Mouse (Mus musculus) layer of hippocampus, postnatal 25 days (tissue): ENCODE data around the gene Sgpl1. TPM values are rescaled to one million over a fixed set of nuclear protein-coding genes. Genes with fewer than 3 reads are reported as not detected.
"Not testable (repeated sequence)": the region's sequence is repeated elsewhere in the genome, so short reads cannot be mapped to it uniquely, and the experiment has no call there.

ENCODE experiments used
- DNase-seq, 2 experiments: peaks; one replicate each; pipeline ENCODE4 v3.0.0; 2022; ENCODE audit warnings: mixed read lengths in 2 of 2, low spot score in 1 of 2; ENCODE audit errors: extremely low spot score in 1 of 2
- total RNA-seq, 2 experiments: library from RNA; stranded (reverse); gene quantifications; 2 replicates each; pipeline ENCODE4 v1.2.3; 2021

The Sgpl1 gene
- total RNA-seq, 2 experiments from 2014 or later = 18.0 to 22.1 TPM

GRCm38 (mm10) chr10:61158594-61158993 lies 11.1 kb upstream of the Sgpl1 start:
- DNase-seq = no peak

DNA sequence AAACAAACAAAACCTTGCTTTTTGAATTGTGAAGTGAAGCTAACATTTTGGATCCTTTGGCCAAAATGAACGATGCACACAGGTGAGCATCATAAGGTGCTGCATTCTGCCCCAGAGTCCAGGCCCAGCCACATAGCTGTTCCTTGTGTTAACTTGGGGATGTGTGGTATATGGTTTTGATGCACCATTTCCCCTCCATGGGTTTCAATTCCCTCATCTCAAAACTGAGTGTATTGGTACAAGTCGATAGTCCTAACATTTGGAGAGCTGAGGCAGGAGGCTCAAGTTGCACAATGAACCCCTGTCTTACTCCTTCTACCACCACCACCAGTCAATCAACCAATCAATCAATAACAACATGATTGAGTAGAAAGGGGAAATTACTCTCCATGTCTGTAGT lies 8.9 kb upstream of the Sgpl1 start:
- no peak for DNase-seq

DNA sequence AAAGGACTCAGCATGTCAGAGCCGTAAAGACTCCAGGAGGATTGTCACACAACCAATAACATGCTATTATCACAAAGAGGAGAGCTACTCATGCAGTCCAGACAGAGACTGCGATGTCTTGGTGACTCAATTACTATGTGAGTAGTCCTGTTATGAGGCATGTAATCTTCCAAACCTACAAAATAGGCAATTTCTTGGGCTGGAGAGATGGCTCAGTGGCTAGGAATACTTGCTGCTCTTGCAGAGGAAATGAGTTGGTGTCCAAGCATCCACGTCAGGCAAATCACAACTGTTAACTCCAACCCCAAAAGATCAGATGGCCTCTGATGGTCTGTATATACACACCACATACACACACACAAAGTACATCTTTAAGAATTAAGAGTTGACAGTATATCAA lies 8.1 kb upstream of the Sgpl1 start:
- DNase-seq = no peak

GRCm38 (mm10) chr10:61152131-61152530 lies 4.6 kb upstream of the Sgpl1 start:
- DNase-seq = no peak

DNA sequence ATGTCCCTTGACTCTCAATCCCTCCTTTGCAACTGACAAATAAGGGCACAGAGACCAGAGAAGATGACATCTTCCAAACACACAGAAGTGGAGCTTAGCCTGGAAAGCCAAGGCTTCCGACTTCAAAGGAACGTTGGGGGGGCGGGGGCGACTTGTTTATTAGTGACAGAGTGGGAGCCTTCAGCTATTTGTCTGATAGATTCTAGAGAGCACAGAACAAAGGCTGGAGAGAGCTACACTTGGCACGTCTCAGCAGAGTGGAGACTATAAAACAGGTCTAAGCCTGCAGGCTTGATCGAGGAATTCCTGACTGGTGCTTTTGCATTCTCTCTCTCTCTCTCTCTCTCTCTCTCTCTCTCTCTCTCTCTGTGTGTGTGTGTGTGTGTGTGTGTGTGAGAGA lies 3.1 kb upstream of the Sgpl1 start:
- DNase-seq = no peak

DNA sequence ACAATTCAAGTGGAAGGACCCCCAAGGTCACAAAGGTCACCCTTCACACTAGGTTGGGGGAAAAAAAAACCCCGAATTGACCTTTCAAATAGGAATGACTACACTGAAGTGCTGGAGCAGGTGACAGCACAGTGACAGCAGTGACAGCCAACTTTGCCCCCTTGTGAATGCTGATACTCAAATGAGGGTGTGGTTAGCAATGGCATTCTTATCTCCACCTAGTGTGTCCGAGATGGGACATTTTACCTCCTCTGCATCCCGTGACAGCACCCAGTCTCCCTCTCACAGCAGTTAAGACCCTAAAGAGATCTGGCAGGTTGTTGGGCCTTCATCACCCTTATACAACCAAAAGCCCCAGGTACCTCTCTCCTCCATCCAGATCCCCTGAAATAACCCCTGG lies 2.0 kb upstream of the Sgpl1 start:
- DNase-seq = no peak

DNA sequence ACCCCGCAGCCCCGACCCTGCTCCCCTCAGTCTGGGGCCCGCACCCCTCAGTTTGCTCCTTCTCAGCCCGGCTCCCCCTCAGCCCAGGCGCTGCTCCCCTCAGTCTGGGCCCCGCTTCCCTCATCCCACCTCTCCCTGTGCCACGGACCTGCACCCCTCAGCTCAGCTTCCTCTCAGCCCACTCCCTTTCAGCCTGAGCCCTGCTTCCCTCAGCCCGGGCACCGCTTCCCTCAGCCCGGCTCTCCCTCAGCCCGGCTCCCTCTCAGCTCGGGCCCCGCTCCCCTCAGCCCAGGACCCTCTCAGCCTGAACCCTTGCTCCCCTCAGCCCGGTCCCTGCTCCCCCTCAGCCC lies 721 bp downstream of the Sgpl1 start:
- DNase-seq = peak; percentile 6 to 20

DNA sequence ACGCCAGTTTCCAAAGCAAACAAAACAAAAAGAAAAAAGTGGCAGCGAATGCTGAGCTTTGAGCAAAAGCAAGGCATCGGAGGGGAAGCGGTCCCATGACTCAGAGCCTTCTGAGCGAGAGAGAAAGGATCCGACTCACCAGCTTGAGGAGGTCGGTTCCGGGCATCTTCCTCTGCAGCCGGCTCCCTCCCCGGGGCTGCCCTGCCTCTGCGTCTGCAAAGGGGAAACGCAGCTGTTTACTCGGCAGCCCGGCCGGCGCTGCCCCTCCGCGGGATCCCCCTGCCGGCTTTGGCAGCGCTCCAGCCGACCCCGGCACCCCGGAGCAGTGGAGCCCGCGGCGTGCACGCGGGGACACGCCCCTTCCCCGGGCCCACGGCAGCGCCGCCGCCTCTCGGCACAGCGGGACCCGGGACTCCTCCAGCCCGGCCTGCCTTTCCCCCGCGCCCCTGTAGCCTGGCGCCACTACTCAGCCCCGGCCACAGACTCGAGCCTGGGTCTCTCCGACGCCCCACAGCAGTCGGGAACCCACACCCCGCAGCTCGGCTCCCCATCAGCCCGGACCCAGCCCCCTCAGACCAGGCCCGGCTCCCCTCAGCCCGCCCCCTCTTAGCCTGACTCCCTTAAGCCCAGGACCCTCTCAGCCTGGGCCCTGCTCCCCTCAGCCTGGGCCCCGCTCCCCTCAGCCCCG lies 1.2 kb downstream of the Sgpl1 start:
- DNase-seq = peak; percentile 30 to 34

GRCm38 (mm10) chr10:61145766-61146118 lies 1.8 kb downstream of the Sgpl1 start:
- DNase-seq = no peak

GRCm38 (mm10) chr10:61143343-61143742 lies 4.2 kb downstream of the Sgpl1 start:
- no peak for DNase-seq

DNA sequence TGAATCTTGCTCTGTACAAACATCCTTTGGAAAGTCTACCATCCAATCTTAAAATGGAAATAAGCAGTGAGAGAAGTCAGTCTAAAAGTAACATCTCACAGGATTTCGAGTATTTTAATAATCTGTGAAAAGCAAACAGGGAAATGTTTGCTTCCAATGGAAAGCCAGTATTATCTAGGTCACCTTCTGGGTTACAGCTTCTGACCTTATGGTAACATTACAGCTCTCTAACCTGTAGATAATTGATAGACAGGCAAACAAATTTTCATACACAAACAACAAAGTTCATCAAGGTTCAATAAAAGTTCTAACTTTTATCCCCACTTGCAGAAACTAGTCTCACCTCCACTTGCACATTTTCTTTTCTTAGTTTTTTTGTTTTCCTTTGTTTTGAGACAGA lies 9.9 kb downstream of the Sgpl1 start:
- DNase-seq = no peak

GRCm38 (mm10) chr10:61135226-61135839 lies 12.2 kb downstream of the Sgpl1 start:
- DNase-seq = no peak

DNA sequence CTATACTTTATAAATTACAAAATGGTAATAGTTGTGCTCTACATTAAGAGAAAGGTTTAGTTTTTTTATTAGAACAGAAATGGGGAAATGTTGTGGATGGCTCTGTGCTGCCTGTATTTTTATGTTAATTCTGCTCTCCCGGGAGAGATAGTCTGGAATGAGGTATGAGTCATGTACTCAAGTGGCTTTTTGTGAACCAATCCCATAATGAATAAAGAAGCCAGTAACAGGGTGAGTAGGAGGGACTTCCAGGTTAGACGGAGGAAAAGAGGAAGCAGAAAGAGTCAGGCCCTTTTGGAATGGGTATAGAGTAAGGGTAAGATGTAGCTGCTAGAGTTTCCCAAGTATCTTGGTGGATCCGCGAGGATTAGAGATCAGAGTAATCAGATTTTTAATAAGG lies 13.5 kb downstream of the Sgpl1 start:
- no peak for DNase-seq

DNA sequence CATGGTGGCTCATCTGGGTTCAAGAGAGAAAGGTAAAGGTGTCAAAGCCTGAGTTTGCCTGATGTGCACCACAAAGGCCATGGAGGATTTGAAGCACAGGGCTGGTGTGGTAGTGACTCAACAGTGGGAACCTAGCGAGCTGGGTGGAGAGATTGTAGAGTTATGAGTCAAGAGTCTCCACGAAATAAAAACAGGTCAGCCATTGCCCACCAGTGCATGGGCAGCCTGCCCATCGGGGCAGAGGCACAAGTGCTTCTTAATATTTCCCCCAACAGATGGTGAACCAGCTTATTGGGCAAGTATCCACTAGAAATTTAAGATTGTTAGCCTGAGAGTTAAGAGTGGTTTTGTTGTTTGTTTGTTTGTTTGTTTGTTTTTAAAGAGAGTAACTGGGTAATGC lies 16.5 kb downstream of the Sgpl1 start:
- DNase-seq = no peak

GRCm38 (mm10) chr10:61128701-61129365 lies 18.7 kb downstream of the Sgpl1 start:
- DNase-seq = no peak

DNA sequence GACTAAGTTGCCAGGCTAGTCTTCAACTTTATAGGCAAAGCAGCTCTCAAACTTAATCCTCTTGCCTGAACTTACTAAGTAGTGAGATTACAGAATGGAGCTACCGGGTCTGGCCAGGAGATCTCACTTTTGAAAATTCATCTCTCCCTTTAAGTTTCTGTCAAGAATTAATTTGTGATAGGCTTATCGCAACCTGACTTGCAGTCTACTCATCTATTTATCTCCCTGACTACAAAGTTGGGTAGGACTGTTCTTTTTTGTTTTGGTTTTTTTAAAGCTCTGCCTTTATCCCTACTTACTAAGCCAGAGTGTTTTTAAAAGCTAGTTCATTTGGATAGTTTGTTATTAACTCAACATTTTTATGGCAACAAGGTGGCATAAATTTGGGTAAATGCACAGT lies 23.0 kb downstream of the Sgpl1 start:
- DNase-seq = no peak

DNA sequence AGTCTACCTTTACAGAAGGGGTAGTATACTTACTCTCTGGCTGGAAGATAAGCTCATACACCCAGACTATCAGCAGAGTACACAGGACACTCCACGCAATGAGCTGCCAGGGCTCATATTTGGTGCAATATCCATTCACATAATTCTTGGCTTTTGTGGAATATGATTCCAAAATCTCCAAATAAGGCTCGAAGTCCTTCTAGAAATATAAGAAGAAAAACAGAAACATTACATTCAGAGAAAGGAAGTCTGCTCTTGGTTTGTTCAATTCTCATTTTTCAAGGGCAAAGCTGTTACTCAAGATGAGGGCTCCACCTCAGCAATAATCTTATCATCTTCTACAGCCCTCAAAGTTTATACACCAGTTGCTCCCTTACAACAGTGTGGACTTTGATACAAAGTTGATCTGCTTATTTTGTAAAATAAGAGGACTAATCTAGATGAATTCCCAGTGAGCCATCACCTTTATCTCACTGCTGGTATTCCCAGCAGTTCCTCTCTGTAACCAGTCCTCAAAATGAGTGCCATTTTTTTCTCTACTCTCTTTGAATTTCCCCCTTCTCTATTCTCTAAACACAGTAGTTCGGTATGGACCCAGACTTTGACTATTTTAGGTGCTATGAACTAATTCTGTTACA lies 24.1 kb downstream of the Sgpl1 start:
- DNase-seq = no peak

DNA sequence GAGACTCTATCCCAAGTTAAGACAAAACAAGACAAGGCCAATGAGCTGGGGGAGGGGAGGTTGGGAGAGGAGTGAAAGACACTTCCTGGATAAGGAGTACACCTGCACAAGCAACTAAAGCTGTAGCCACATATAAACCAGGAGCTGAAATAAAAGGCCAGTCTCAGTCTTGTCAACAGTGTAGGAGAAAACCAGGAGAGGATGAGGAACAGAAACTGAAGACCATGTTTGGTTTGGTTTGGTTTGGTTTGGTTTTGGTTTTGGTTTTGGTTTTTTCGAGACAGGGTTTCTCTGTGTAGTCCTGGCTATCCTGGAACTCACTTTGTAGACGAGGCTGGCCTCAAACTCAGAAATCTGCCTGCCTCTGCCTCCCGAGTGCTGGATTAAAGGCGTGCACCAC lies 25.8 kb downstream of the Sgpl1 start:
- not testable (repeated sequence) for DNase-seq

DNA sequence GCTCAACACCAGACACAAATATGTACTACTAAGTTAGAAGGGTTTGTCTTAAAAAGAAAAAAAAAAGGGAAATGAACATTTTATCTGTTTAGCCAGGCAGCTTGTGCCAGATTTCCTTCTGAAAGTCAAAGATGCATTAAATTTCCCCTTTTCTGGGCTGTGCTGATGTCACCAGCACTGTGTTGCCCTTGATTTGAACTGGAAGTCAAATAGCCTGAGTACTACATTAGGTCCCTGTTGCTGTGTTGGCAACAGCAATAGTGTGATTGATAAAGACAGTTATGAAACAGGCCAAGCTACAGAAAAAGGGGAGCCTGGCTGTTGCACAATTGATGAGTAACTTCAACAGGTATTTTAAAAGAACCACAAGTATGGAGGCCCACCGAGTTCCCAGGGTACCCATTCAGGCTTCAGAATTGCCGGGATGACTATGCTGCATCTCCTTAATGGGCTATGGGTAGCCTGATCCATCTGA lies 33.2 kb downstream of the Sgpl1 start:
- no peak for DNase-seq

GRCm38 (mm10) chr10:61103564-61104114 lies 43.9 kb downstream of the Sgpl1 start:
- DNase-seq = no peak

DNA sequence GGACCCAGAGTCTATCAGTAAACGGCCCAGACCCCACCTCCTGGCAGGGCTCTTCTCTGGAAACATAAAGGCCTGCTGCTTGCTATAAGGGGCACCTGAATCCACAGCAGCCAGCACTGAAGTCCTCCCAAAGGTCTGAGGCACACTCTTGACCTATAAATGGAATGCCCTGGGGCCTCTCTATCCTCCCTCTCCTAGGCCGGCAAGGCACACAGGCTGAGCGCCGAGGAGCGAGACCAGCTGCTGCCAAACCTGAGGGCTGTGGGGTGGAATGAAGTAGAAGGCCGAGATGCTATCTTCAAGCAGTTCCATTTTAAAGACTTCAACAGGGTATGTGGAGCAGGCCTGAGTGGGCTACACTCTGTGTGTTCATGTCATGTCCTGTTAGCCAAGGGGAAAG lies 55.6 kb downstream of the Sgpl1 start:
- DNase-seq = no peak
